Mouse (Mus musculus): ENCODE results near the gene Polq.
A peak's percentile ranks its signal among the peaks of the same experiment; 100 is the strongest.

Gene Polq

GRCm38 (mm10) chr16:37011061-37011921 lies at the start of gene Polq:
Polq (plus strand) TSS chr16:37011786.
- DNase-seq (ENCODE audit: low spot score): peak; percentile 93

DNA sequence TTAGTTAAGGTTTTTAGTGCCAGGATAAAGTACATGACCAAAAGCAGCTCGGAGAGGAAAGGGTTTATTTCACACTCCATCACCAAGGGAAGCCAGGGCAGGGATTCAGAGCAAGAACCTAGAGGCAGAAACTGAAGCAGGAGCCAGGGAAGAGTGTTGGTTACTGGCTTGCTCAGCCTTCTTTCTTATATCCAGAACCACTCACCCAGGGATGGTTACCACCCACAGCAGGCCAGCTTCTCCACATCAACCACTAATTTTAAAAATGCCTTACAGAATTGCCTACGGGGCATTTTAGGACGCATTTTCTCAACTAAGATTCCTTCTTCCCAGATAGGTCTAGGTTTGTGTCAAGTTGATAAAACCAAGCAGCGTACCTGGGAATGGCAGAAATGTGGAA lies 48.2 kb upstream of the Polq start:
- DNase-seq (ENCODE audit: low spot score): no peak

DNA sequence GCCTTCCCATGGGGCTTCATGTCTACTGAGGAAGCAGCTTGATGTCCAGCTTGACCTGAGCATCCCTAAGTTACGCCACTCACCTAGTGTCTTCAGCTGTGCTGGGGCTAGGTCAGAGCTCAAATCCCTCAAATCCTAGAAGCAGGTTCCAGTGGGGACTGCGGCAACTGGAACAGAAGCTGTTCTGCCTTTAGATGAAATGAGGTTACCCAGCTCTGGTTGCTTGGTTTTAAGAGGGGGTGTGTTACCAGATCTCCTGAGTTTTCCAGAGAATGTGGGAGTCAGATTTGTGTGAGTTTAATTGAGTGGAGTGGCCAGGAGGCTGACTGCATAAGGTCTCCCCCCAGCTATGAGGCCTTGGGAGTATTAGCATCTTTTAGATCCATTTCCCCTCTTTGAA lies 32.5 kb upstream of the Polq start:
- no peak for DNase-seq (ENCODE audit: low spot score)

GRCm38 (mm10) chr16:36983796-36984195 lies 27.8 kb upstream of the Polq start:
- no peak for DNase-seq (ENCODE audit: low spot score)

DNA sequence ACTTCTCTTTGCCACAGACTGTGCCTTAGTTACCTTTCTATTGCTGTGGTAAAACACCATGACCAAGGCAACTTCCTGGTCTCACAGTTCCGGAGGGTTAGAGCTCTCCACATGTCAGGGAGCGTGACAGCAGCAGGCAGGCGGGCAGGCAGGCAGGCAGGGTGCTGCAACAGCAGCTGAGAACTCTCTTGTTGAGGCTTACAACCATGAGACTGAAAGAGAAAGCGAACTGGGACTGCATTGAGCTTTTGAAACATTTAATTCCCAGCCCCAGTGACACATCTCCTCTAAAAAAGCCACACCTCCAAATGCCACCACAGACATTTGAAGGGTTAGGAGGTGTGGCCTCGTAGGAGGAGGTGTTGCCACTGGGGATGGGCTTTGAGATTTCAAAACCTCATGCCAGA lies 25.9 kb upstream of the Polq start:
- DNase-seq (ENCODE audit: low spot score): no peak

GRCm38 (mm10) chr16:36987399-36987798 lies 24.2 kb upstream of the Polq start:
- DNase-seq (ENCODE audit: low spot score): no peak

- no peak for DNase-seq (ENCODE audit: low spot score)
Measured at GRCm38 (mm10) chr16:36988066-36988465, 23.5 kb upstream of the Polq start.

- DNase-seq (ENCODE audit: low spot score): no peak
Measured at GRCm38 (mm10) chr16:36989493-36989892, 22.1 kb upstream of the Polq start.

- DNase-seq (ENCODE audit: low spot score): no peak
Measured at GRCm38 (mm10) chr16:36989999-36990625, 21.5 kb upstream of the Polq start, which contains the start of gene Fbxo40. Fbxo40 (minus strand) TSS chr16:36990467.

GRCm38 (mm10) chr16:36997650-36998049 lies 13.9 kb upstream of the Polq start:
- DNase-seq (ENCODE audit: low spot score): no peak

- no peak for DNase-seq (ENCODE audit: low spot score)
Measured at GRCm38 (mm10) chr16:36999366-36999972, 12.1 kb upstream of the Polq start.

DNA sequence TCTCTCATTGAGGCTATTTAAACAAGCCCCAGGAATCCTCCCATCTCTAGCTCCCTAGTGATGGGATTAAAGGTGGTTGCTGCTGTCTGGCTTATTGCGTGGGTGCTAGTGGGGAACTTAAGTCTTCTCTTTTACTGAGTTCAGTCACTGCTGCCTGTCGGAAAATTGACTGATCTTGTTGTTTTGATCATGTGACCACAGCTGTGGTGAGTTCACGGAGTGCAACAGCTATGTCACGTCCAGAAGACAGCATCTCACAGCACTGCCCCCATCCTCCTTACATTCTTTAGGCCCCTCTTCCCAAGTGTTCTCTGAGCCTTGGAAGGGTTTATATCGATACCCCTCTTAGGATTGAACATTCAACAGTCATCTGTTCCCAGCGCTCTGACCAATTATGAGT lies 2.3 kb upstream of the Polq start:
- no peak for DNase-seq (ENCODE audit: low spot score)

GRCm38 (mm10) chr16:37010370-37010769 lies 1.2 kb upstream of the Polq start:
- peak; percentile 18 for DNase-seq (ENCODE audit: low spot score)

GRCm38 (mm10) chr16:37011922-37012289 lies 320 bp downstream of the Polq start:
- DNase-seq (ENCODE audit: low spot score): no peak

- no peak for DNase-seq (ENCODE audit: low spot score)
Measured at GRCm38 (mm10) chr16:37012336-37012735, 750 bp downstream of the Polq start.

GRCm38 (mm10) chr16:37027581-37027980 lies 16.0 kb downstream of the Polq start:
- DNase-seq (ENCODE audit: low spot score): no peak

GRCm38 (mm10) chr16:37031996-37032395 lies 20.4 kb downstream of the Polq start:
- no peak for DNase-seq (ENCODE audit: low spot score)

GRCm38 (mm10) chr16:37034751-37035150 lies 23.2 kb downstream of the Polq start:
- no peak for DNase-seq (ENCODE audit: low spot score)

- DNase-seq (ENCODE audit: low spot score): no peak
Measured at GRCm38 (mm10) chr16:37059631-37060030, 48.0 kb downstream of the Polq start.

DNA sequence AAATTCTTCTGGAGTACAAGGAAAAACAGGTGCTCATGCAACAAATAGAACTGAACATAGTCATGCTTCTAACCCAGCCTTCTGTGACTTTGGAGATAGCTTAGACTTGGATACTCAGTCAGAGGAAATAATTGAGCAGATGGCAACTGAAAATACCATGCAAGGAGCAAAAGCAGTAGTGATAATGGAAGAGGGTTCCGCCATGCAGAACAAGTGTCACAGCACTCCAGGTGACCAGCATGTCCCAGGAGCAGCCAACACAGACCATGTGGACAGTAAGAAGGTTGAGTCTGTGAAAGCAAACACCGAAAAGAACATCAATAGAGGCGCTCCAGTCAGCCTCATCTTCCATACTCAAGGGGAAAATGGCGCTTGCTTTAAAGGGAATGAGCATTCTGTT lies 49.7 kb downstream of the Polq start:
- DNase-seq (ENCODE audit: low spot score): no peak

DNA sequence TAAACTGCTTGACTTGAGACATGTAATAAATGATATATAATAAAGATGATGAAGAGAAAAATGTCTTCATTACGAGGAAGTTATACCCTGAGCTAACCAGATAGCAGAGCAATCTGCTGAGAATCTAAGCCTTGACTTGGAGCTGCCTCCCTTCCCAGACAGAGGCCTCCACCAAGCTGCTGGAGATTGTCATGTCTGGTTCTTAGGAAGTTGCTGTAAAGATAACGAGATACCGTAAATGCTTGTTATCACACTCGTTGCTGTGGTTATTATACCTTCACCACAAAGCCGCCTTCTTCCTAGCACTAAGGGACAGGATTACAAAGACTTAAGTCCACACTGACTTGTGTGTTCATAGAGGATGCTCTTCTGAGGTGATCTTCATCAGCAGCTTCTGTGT lies 60.8 kb downstream of the Polq start:
- DNase-seq (ENCODE audit: low spot score): no peak

- DNase-seq (ENCODE audit: low spot score): no peak
Measured at GRCm38 (mm10) chr16:37089648-37090047, 78.1 kb downstream of the Polq start.

- DNase-seq (ENCODE audit: low spot score): no peak
Measured at GRCm38 (mm10) chr16:37094169-37094833, 82.7 kb downstream of the Polq start.
